Mouse (Mus musculus) liver, embryonic 14.5 days (tissue): ENCODE data around the gene Dgat2.

Experiments used
- CTCF ChIP-seq: IDR thresholded peaks from 2 replicates; pipeline ENCODE4 v1.5.1; 2016; ENCODE audit warnings: antibody characterized with exemption, low read depth, control low read depth
- EP300 ChIP-seq: IDR thresholded peaks from 2 replicates; pipeline ENCODE4 v1.6.1; 2016; ENCODE audit warnings: antibody characterized with exemption, low read depth

DNA sequence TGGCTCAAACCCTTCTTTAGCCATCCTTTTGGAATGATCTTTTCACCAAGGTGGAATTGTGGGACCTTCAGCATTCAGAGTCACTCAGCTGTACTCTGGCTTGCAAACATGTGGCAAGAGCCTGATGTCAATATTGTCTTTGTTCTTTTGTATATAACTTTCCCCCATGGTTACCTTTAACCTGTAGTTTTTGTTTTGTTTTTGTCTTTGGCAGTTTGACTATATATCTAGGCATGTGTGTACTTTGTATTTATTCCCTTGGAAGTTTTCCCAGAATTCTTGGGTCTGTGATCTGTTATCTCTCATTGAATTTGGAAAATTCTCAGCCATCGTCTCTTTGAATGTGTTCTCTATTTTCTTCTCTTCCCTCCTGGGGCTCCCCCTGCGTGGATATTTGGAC lies 12.0 kb upstream of the Dgat2 start:
- no peak for TF ChIP-seq CTCF
- no peak for TF ChIP-seq EP300
